Mouse (Mus musculus) intestine, embryonic 14.5 days (tissue): ENCODE measurements around the gene March9. TPM values are rescaled to one million over a fixed set of nuclear protein-coding genes. Genes with fewer than 3 reads are reported as not detected.
A peak's percentile ranks its signal among the peaks of the same experiment; 100 is the strongest.

Experiments used
- ATAC-seq: fragments of 200-750 bp; cut with Nextera tagmentation; replicated peaks from 2 replicates; pipeline ENCODE4 v1.8.0; 2017; ENCODE audit warnings: low read depth, moderate number of reproducible peaks, moderate TSS enrichment, moderate library complexity; ENCODE audit not compliant: low FRiP score, low TSS enrichment
- DNase-seq: peaks from one replicate; pipeline ENCODE4 v3.0.0-alpha.2; 2018; ENCODE audit warnings: low spot score
- H3K27ac ChIP-seq: fragments of 300-500 bp; sonication (generic); 2 replicates; pipeline ENCODE4 v1.5.1; 2014; ENCODE audit warnings: low read depth, mild to moderate bottlenecking, control low read depth
- H3K27me3 ChIP-seq: fragments of 300-500 bp; sonication (generic); replicated peaks from 2 replicates; pipeline ENCODE4 v1.6.1; 2014; ENCODE audit warnings: low read length, control low read depth; ENCODE audit not compliant: control insufficient read depth, insufficient read depth
- H3K36me3 ChIP-seq: fragments of 300-500 bp; sonication (generic); 2 replicates; pipeline ENCODE4 v1.6.1; 2014; ENCODE audit warnings: low read length, control low read depth; ENCODE audit not compliant: control insufficient read depth, insufficient read depth
- H3K4me1 ChIP-seq: fragments of 300-500 bp; sonication (generic); replicated peaks from 2 replicates; pipeline ENCODE4 v1.6.1; 2014; ENCODE audit warnings: low read length, control low read depth, mixed read lengths; ENCODE audit not compliant: control insufficient read depth, insufficient read depth
- H3K4me2 ChIP-seq: fragments of 300-500 bp; sonication (generic); 2 replicates; pipeline ENCODE4 v1.6.1; 2014; ENCODE audit warnings: low read length
- H3K4me3 ChIP-seq: fragments of 300-500 bp; sonication (generic); 2 replicates; pipeline ENCODE4 v1.5.1; 2014; ENCODE audit warnings: low read depth, low read length, control low read depth, mixed read lengths
- H3K9ac ChIP-seq: fragments of 300-500 bp; sonication (generic); 2 replicates; pipeline ENCODE4 v1.6.1; 2014; ENCODE audit warnings: mild to moderate bottlenecking, low read length
- H3K9me3 ChIP-seq: fragments of 300-500 bp; sonication (generic); 2 replicates; pipeline ENCODE4 v1.6.1; 2016; ENCODE audit warnings: low read length, control low read depth; ENCODE audit not compliant: control insufficient read depth
- WGBS: fragments of 180-500 bp; shearing (Covaris S2); extraction: QIAGEN DNeasy Blood & Tissue Kit; methylation state at CpG from one replicate; pipeline ENCODE4 v1.1.7; 2014; 5-methylcytosine and 5-hydroxymethylcytosine counted together
- polyA plus RNA-seq: library from polyadenylated mRNA; unstranded; fragments of >200 nt; fragmentation: Nextera tagmentation; extraction: Ambion mirVana; gene quantifications from 2 replicates; pipeline ENCODE4 v1.2.1, GENCODE M21; 2014

March9 gene
- polyA plus RNA-seq, result 1.4 and 1.9 TPM in 2 replicates

DNA sequence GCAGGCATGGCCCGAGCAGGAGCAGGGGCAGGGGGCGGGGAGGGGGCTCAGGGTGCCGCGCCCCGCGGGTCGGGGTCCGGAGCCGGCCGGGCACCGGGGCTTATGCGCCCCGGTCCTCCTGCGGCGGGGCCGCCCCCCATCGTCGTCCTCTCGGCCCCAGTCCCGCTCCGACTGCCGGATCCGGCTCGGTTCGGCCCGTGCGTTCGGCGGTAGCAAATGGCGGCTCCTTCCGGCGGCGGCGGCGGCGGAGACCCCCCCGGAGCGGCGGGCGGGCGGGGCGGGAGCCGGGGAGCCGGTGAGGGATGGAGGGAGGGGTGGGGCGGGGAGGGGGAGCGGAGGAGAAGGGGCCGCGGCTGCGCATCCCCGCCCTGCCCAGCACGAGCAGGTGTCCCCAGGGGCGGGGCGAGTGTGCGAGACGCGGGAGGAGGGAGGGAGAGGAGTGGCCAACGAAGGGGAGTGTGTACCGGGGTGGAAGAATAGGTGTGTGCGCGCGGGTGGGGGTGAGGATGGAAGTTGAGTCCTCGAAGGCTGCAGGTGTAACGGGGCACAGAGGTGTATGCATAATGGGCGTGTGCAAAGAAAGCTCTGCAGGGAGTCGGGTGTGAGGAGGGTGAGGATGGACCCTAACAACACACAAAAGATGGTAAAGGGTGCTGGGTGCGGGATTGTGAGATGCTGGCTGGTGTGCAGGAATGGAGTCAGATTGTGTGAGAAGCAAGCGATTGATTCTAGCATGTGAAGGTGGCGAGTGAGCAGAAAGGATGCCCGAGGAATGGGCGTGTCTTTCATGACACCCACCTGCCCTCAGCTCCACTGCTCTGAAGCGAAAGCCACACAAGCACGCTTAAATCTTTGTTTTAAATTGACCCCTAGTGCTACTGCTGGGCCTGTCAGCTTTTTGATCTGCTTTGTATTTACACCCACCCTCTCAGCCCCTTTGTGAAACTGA, at the start of gene March9:
Gene March9 (minus strand): TSS at position 217 of the 949 bp plus-strand sequence.
- DNase-seq (peak; percentile 82), ATAC-seq (peak; percentile 17)
- H3K4me1 ChIP-seq, result peaks cover 25% of the 10 kb centered on the region
- WGBS, result 2% methylated on average over 56 of the region's 72 CpGs
- 0 out of 2 replicates have a peak within 1 kb of the TSS, but pooled peaks have one; percentile 47 for H3K27ac ChIP-seq
- peaks cover 22% of the 10 kb centered on the region for H3K36me3 ChIP-seq
- H3K9me3 ChIP-seq, result no peaks in the 10 kb centered on the region
- H3K4me2 ChIP-seq, result peak within 1 kb of the TSS; percentile 85
- H3K27me3 ChIP-seq, result 0 out of 2 replicates have a peak, but pooled peaks cover 3% of the 10 kb centered on the region
- peak within 1 kb of the TSS; percentile 68 for H3K4me3 ChIP-seq
- H3K9ac ChIP-seq, result peak within 1 kb of the TSS; percentile 77

DNA sequence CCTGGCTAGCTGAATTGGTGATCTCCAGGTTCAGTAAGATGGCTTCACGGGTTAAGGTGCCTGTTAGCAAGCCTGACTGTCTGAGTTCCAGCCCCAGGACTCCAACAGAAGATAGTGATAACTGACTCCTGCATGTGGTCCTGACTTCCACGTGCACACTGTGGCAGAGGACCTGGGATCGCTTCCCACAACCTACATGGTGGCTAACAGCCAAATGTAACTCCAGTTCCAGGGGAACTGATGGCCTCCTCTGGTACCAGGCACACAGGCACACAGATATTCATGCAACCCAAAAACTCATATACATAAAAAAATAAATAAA, 48.2 kb upstream of the March9 start:
- H3K9ac ChIP-seq, result no peak overlapping the region
- DNase-seq, result no peak
- H3K4me2 ChIP-seq, result no peak overlapping the region
- peaks cover 5% of the 10 kb centered on the region; the same call in 1 of the 2 replicates for H3K36me3 ChIP-seq
- 75% methylated on average over 3 of the region's 3 CpGs for WGBS
- ATAC-seq, result no peak
- no peak overlapping the region for H3K27ac ChIP-seq
- H3K4me3 ChIP-seq, result no peak overlapping the region
- H3K9me3 ChIP-seq, result no peaks in the 10 kb centered on the region
- H3K4me1 ChIP-seq, result no peaks in the 10 kb centered on the region
- H3K27me3 ChIP-seq, result no peaks in the 10 kb centered on the region

DNA sequence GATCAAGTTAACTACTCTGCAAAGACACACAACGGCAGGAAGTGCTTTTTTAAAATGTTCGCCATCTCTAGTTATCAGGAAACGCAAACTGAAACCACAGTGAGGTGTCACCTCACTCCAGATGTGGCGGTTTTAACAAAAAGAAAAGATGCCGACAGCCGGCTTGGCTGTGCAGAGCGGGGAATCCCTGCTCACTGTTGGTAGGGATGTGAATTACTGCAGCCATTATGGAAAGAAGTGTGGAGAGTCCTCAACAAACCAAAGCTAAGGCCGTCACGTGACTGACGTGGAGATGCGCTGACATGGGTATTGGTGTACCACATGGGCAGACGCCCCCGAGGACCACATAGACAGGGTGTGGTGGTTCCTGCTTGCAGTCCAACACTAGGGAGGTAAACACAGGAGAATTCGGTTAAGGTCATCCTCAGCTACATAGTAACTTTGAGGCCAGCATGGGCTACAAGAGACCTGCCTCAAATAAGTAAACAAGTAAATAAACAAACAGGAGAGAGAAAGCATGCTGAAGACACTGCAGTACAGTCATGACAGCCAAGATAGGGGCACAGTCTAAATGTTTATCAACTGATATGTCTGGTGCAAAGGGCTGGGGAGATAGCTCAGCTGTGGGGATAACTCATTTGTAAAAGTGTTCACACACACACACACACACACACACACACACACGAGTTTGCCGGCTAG, 47.7 kb upstream of the March9 start:
- 86% methylated on average over 16 of the region's 16 CpGs for WGBS
- Histone ChIP-seq H3K4me2 (no peak overlapping the region), H3K4me1 (no peaks in the 10 kb centered on the region), H3K27ac (no peak overlapping the region), H3K27me3 (no peaks in the 10 kb centered on the region), H3K9ac (no peak overlapping the region), H3K4me3 (no peak overlapping the region), H3K36me3 (peaks cover 3% of the 10 kb centered on the region; the same call in 1 of the 2 replicates), H3K9me3 (no peaks in the 10 kb centered on the region)
- DNase-seq (no peak), ATAC-seq (no peak)

DNA sequence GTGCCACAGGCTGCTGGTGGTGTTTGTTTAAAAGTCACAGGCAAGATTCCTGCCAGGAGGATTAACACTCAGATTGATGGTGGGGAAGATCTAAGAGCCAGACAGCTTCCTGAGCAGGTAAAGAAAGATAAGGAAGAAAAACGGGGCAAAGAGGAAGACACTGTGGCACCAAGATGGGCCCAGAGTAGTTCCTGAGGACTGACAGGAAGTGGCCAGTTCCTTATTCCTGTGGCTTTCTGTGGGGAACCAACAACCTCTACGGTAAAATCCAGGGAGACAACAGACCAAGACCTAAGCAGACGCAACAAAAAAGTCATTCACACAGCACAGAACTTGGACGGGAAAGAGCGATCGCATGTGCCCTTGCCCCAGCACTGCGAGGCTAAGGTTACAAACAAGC, 43.6 kb upstream of the March9 start:
- no peak overlapping the region for H3K4me2 ChIP-seq
- WGBS, result 63% methylated on average over 7 of the region's 7 CpGs
- DNase-seq, result no peak
- no peak overlapping the region for H3K27ac ChIP-seq
- no peak overlapping the region for H3K4me3 ChIP-seq
- H3K9ac ChIP-seq, result no peak overlapping the region
- no peaks in the 10 kb centered on the region for H3K4me1 ChIP-seq
- H3K27me3 ChIP-seq, result no peaks in the 10 kb centered on the region
- ATAC-seq, result no peak
- H3K9me3 ChIP-seq, result no peaks in the 10 kb centered on the region
- H3K36me3 ChIP-seq, result peaks cover 9% of the 10 kb centered on the region

DNA sequence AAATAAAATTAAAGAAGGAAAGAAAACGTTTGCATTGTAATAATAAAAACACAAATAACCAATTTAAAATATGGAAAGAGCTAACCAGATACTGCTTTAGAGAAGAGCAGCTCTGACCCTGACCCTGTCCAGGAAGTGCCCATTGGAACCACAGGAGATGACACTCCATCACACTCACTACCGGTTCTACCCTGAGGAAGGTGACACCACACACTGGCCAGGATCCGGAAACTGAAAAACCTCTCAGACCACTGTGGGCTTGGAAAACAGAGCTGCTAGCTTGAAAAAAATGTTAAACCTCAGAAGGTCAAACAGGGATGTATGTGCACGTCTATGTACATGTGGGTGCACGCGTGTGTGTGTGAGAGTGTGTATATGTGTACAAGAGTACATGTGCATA, 41.2 kb upstream of the March9 start:
- Histone ChIP-seq H3K36me3 (peaks cover 31% of the 10 kb centered on the region), H3K27ac (no peak overlapping the region), H3K4me3 (no peak overlapping the region), H3K9me3 (no peaks in the 10 kb centered on the region), H3K4me1 (no peaks in the 10 kb centered on the region), H3K9ac (no peak overlapping the region), H3K27me3 (no peaks in the 10 kb centered on the region), H3K4me2 (no peak overlapping the region)
- DNase-seq (no peak), ATAC-seq (no peak)
- WGBS, result 86% methylated on average over 6 of the region's 6 CpGs

DNA sequence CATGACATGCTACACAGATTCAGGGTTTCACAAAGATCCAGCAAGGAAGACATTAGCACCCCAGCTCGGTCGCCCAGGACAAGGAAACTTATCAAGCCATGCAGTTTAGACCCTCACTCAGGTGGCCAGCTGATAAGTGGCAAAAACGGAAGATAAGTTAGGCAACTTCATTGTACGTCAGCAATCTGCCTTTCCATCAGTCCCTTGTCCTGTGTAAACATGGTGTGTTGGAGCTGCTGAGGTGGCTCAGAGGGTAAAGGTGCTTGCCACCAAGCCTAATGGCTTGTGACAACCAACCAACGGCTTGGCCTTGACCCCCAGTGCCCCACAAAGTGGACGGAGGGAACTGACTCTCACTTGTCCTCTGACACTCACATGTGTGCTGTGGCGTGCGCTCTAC, 40.4 kb upstream of the March9 start:
- H3K4me3 ChIP-seq, result no peak overlapping the region
- no peak overlapping the region for H3K27ac ChIP-seq
- no peak overlapping the region for H3K9ac ChIP-seq
- no peak for DNase-seq
- 78% methylated on average over 8 of the region's 8 CpGs for WGBS
- H3K9me3 ChIP-seq, result no peaks in the 10 kb centered on the region
- H3K27me3 ChIP-seq, result no peaks in the 10 kb centered on the region
- no peak overlapping the region for H3K4me2 ChIP-seq
- no peak for ATAC-seq
- peaks cover 36% of the 10 kb centered on the region for H3K36me3 ChIP-seq
- no peaks in the 10 kb centered on the region for H3K4me1 ChIP-seq

DNA sequence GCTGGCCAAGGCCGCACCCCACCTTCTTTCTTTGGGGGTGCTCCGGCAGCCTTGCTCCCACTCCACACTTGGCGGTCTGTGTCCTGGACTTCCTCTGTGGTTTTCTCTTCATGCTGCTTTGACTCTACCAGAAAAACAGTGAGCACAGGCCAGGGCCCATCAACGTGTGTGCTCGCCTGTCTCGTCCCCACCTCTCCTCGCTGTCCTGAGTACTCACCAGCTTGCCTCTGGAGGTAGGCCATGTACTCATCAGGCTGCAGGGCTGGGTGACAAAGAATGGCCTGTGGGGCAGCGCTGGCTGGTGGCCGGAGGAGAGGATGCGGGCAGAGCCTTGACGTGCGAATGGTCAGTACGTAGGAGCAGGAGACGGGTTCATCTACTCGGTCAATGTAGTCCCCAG, 39.9 kb upstream of the March9 start:
- 0 out of 2 replicates have a peak, but pooled peaks have one; percentile 22 for ATAC-seq
- no peak overlapping the region for H3K27ac ChIP-seq
- H3K9ac ChIP-seq, result no peak overlapping the region
- H3K36me3 ChIP-seq, result peaks cover 36% of the 10 kb centered on the region
- H3K27me3 ChIP-seq, result no peaks in the 10 kb centered on the region
- H3K4me2 ChIP-seq, result no peak overlapping the region
- no peak for DNase-seq
- no peak overlapping the region for H3K4me3 ChIP-seq
- no peaks in the 10 kb centered on the region for H3K9me3 ChIP-seq
- no peaks in the 10 kb centered on the region for H3K4me1 ChIP-seq
- WGBS, result 91% methylated on average over 15 of the region's 15 CpGs

DNA sequence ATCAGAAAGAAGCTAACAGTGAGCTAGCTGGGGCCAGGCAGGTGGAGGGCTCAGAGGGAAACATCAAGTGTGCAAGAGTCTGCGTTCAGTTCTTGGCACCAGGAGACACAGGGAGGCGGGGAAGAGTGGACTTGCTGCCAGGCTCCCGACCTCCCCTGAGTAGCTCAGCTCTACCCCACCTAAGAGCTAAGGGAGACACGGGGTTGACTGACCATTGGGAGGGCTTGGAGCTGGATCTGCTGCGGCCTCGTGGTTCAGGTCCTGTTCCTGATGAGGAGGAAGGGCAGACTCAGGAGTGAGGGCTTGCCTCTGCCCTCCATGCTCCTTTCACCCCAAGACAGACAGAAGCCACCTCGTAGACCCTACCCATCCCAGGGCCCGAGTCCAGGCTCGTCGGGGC, 39.2 kb upstream of the March9 start:
- 87% methylated on average over 10 of the region's 10 CpGs for WGBS
- no peaks in the 10 kb centered on the region for H3K9me3 ChIP-seq
- no peak overlapping the region for H3K4me2 ChIP-seq
- no peak for DNase-seq
- H3K36me3 ChIP-seq, result peaks cover 36% of the 10 kb centered on the region
- H3K4me1 ChIP-seq, result no peaks in the 10 kb centered on the region
- H3K27ac ChIP-seq, result no peak overlapping the region
- ATAC-seq, result no peak
- no peaks in the 10 kb centered on the region for H3K27me3 ChIP-seq
- no peak overlapping the region for H3K9ac ChIP-seq
- H3K4me3 ChIP-seq, result no peak overlapping the region
